Mouse (Mus musculus) left cerebral cortex, adult 18-20 months (tissue): ENCODE data around the gene Ube2d2b. TPM values are rescaled to one million over a fixed set of nuclear protein-coding genes. Genes with fewer than 3 reads are reported as not detected.

Experiments used
- DNase-seq, 2 experiments: peaks; one replicate each; pipeline ENCODE4 v3.0.0; 2021 to 2022; ENCODE audit warnings: low spot score in 2 of 2, mixed read lengths in 1 of 2
- long read RNA-seq, 2 experiments: library from polyadenylated mRNA; stranded (forward); transcript quantifications; one replicate each; pipeline ENCODE4 v2.0.0; 2021
- total RNA-seq, 2 experiments: library from RNA; stranded (reverse); gene quantifications; 2 replicates each; pipeline ENCODE4 v1.2.3; 2021

The Ube2d2b gene
- not detected for total RNA-seq
- long read RNA-seq, experiment 1, transcript Ube2d2b-201 (1 exons, 1,678 nt), result major isoform, 7 of 7 reads
- long read RNA-seq, experiment 1, partial matches to known transcripts, result 0 of 7 reads
- long read RNA-seq, experiment 1, other reads (novel, unspliced or antisense), result 0 of 7 reads
- long read RNA-seq, experiment 2, partial matches to known transcripts, result 0 of 1 reads
- long read RNA-seq, experiment 2, other reads (novel, unspliced or antisense), result 0 of 1 reads

DNA sequence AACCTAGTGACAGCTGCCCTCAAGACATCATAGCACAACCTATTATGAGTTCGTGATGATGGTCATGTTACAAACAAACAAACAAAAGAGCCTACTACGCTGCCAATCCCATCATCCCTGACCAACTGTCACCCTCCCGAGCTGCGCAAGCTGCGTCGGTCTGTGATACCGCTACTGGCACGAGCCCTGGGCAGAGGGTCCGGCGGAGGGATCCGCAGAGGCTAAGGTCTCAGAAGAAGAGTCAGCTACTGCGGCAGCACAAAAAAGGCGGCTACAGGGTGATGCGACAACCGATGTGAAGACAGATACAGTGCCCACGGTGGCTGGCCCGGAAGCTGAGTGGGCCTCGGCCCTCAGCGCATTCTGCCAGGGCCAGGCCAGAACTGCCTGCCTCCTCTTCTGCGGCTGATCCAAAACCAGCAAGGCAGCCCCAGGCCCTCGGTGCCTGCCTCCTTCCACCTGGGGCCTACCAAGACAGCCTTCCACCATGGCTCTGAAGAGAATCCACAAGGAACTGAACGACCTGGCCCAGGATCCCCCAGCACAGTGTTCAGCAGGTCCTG is at the start of gene Ube2d2b:
Gene Ube2d2b (plus strand): TSS at position 102 of the 563 bp plus-strand sequence.
- no peak for DNase-seq

DNA sequence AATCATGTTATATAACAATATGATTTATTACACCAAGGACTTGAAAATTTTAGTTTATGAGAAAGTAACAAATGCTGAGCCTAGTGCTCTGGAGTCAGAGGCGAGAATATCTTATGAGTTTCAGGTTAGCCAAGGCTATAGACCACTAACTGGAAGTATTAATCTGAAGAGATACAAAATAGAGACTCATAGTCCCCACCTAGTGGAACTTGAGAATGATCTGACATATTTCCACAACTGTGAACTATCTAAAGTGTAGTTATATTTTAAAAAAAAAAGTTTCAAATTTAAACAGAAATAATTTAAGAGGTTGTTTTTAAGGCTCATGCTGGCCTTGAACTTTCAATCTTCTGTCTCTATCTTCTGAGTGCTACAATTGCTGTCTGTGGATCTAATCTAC is 47.5 kb upstream of the Ube2d2b start:
- no peak for DNase-seq

DNA sequence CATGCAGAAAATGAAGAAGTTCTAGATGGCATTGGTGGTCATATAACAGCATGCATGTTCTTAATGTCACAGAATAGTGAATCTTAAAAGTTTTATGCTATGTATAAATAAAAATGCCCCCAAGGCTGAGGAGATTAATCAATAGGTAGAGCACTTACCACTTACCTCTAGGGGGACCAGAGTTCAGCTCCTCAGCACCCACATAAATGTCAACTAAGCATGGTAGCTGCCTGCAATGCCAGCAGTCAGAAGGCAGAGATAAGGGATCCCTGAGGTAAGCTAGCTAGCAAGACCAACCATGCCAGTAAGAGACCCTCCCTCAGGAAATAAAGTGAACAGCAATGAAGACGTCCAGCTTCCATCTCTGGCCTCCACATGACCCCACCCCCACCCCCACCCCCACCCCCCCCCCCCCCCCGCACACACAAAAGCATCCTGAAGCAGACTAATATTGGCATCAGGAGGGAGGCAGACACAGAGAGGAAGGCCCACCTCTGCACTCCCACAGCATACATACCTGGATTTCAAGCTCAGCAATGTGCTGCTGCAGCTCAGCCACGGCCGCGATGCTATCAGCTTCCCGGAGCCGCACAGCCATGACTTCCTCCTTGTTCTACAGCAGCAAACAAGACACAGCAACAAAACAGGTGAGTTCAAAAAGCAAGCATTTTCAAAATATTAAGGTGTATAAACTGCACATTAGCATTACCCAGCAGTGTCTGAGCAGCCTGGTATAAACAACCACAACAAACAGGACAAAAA is 42.0 kb upstream of the Ube2d2b start:
- no peak for DNase-seq

DNA sequence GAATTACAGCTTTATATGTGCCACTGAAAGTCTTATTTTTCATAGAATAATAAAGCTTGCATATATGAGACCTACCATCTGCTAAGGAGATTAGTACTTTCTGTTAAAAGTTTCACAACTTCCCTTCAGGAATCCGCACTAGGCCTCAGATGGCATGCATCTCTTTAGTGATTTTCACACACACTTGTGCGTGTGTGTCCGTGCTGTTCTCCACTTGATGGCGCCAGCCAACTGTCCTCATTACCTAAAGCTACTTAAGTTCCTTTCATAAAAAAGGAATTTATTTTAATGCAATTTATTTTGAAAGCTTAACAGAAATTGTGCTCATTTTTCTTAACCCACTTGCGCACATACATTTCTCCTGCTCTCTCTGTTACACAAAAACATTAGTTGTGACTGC is 40.4 kb upstream of the Ube2d2b start:
- no peak for DNase-seq

DNA sequence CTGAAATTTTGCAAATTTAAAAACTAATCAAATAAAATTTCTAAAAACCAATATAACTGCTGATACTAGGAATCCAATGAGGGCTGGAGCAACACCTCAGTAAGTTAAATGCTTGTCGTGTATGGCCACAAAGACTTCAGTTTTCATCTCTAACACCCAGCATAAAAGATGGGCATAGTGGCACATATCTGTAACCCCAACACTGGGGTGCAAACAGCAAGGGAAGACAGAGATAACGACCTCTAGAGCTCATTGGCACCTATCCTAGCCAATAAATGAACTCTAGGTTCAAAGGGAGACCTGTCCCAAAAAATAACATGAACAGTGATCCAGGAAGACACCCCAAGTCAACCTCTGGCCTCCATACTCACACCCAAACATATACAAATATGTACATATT is 37.9 kb upstream of the Ube2d2b start:
- no peak for DNase-seq

DNA sequence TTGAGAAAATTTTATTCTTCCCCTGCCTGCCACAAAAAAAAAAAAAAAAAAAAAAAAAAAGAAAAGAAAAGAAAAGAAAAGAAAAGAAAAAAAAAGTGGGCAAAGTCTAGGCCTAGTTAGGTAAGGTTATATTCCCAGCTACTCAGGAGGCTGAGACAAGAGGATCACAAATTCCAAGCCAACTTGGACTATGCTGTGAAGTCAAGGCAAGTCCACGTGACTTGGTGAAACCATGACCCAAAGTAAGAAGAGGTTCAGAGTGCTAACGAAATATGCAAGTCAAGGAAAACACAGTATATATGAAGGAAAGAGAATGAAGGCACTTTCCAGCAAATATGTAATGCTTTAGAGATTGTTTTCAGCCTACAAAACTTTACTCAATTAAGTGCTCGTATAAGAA is 37.4 kb upstream of the Ube2d2b start:
- no peak for DNase-seq

DNA sequence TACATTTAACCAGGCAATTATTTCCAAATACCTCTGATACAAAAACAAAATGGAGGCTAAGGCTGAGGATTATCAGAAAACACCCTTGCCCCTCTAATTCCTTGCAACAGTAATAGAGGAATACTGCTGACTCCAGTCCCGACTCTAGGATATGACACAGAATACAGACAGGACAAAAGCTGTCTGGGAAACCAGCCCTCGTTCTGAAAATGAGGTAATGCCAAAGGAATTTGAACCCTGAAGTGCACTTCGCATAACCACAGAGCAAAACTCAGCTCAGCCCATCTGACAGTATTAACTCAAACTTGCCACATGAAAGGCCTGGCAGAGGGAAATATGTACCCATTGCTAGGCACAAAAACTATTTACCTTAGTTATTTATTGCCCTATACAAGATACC is 36.6 kb upstream of the Ube2d2b start:
- DNase-seq, result no peak

DNA sequence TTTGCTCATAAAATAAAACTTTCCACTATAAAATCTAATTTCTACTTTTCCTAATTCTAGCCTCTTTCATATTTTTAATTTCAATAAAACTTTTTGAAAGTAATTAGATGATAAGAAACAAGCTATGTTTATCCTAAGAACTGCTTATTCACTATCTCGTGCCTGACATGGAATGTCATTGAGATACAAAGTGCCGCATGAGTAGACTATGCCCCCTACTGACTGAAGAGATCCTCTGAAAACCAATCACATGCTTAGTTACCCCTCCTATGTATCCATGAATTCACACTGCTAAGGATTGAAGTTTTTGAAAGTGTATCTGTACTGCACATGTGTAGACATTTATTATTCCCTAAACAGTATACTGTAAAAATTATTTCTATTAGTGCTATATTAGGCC is 36.0 kb upstream of the Ube2d2b start:
- DNase-seq, result no peak

DNA sequence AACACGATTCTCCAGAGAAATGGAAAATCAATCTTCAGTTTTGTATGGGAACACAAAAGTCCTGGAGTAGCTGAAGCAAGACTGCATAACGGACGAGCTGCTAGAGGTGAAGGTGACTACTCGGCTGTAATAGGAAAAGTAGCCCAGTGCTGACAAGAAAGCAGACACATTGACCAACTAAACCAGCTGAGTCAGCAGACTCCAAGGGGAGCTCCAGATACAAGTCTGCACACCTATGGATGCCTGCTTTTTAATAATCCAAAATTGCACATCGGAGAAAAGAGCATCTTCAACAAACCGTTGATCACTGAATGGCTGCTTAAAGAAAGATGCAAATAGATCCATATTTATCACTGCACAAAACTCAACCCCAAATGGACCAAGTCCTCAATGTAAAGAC is 31.6 kb upstream of the Ube2d2b start:
- DNase-seq, result no peak

DNA sequence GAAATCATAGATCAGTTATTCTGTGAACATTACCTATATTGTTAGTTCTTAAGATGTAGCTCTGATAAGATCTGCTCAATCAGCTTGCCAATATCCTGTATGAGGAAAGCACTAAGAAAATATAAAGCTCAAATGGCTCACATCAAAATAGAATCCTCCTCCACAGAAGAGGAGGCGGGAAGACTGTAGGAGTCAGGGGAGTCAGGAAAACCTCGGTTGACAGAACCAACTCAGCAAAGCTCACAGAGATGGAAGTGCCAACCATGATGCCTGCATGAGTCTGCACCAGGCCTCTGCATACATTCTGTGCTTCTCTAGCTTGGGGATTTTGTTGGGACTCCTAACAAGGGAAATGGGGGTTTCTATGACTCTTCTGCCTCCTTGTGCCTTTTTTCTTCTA is 28.7 kb upstream of the Ube2d2b start:
- peak in 1 of 2 experiments; percentile 10 for DNase-seq

DNA sequence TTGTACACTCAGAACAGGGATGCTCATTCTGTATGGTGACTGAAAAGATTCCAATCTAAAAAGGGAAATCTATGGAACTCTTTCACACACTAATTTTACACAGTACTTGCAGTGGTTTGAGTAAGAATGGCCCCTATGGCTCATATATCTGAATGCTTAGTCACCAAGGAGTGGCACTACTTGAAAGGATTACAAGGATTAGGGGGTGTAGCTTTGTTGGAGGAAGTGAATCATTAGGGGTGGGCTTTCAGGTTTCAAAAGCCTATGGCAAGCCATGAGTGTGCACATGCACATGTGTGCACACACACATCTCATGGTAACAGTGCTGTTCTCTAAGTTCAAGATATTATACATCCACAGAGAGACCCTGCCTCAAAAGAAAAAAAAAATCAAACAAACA is 27.3 kb upstream of the Ube2d2b start:
- DNase-seq, result no peak

DNA sequence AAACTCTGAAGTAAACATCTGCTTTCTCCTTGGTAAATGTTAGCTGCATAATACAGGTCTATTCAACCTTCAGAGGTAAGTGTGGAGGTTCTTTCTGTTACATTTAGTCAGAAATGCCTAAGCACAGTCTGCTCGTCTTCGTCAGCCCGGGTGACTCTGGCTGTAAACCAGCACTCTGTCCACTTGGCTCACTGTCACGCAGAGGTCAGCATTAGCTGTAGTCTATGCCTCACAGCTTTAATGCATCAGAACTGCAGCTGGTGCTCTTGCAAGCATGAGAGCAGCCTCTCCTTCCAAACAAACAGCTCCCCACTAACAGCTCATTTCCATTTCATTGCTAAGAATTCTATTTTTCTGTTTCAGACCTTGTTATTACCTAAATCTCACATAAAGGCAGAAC is 22.4 kb upstream of the Ube2d2b start:
- no peak for DNase-seq

DNA sequence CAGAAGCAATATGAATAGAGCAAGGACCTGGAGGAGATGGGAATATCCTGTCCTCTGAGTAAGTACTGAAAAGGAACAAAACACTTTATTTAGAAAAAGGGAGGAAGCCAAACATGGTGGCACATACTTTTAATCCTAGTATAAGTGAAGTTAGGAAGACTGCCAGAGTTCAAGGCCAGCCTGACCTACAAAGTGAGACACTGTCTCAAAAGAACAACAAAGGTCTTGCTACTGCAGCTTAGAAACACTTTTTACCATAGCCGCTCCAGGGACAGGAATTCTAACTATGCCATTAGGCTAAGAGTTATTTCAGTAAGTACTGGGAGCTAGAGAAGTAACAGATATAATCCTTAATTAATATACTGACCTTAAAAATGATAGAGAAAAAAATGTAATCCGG is 15.2 kb upstream of the Ube2d2b start:
- no peak for DNase-seq

DNA sequence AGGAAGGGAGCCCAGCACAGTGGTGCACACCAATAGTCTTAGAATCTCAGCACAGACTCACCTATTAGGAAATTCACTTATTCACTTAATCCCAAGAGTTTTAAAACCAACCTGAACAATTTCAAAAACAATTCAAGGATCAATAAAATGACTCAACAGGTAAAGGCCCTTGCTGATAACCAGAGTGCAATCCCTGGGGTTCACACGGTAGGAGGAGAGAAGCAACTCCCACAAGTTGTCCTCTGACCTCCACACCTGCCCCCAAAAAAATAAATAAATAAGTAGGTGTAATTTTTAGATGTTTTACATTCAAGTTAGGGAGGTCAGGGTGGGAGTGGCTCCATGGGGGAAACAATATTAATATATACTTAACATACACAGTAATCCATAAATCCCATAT is 7.4 kb upstream of the Ube2d2b start:
- no peak for DNase-seq

DNA sequence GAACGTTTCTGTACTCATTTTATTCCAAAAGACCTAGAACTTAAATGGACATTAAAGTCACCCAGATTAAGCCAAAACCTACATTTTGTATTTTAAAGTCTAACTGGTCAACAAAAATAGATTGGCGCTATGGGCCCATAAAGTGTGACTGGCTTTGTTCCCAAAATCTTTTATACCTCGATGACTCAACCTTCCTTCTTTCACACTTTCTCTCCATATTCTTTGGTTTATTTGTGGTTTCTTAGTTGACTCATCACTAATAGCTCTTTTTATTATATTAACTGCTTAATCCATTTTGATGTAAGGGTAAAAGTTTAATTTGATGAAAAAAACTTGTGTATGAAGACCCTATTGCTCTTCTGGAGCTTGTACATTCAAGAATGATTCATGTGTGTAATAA is 1.5 kb downstream of the Ube2d2b start:
- DNase-seq, result no peak

DNA sequence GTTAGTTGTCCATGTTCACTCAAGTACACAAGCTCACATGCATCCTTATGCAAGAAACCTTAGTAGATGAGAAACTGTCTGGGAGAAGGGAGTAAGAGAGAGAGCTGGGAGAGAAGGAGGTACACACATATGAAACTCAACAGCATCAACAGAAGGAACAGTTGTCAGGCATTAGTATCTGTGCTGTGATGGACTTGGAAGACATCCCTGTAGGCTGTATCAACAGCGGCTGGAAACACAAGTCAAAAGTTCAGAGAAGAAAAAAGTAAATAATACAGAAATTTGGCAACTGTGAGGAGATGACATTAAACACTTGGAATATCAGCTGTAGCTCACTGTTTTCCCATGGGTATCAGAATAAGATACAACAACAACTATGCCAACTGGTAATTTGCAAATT is 4.4 kb downstream of the Ube2d2b start:
- no peak for DNase-seq

DNA sequence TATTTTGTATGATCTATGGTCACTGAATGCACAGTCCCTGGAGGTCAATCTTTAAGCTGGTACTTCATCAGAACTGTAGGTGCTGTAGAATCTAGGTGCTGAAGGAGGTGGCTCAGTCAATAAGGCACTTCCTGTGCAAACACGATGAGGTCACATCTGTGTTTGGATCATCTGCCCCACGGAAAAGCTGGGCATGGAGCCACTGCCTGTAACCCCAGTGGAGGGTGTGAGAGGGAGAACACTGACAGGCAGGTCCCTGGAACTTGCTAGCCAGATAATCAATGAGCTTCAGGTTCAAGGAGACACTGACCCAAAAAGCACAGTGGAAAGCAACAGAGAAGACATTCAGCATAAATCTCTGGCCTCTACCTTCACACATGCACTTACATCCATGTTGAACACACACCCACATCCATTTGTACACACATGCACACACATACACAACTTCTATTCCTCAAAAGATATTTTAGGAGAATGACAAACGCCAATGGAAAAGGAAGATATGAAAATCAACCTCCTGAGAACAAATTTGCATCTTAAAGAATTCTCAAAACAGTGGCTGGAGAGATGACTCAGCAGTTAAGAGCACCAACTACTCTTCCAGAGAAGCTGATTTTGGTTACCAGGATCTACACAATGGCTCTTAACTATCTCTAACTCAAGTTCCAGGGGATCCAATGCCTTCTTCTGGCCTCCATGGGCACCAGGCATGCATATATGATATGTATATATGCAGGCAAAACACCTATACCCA is 9.2 kb downstream of the Ube2d2b start:
- no peak for DNase-seq

DNA sequence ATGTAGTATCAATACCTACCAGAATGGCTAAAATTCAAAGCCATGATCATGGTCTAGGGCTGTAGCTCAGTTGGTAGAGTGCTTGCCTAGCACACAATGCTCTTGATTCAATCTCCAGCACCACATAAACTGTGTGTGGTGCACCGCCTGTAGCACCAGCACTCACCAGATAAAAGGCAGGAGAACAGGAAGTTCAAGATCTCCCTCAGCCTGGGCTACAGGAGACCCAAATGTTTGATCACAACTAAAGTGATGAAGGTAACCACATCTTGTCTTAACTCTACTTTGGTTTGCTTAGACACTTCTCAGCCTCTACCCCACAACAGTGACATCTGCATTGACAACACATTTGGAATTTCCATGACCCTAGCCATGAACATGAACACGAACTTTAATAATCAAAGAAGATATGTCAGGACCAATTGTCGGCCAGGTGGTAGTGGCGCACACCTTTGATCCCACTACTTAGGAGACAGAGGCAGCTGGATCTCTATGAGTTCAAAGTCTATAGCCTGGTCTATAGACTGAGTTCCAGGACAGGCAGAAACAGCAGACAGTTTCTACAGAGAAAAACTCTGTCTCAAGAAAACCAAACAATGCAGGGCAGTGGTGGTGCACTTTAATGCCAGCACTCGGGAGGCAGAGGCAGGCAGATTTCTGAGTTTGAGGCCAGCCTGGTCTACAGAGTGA is 10.8 kb downstream of the Ube2d2b start:
- no peak for DNase-seq

DNA sequence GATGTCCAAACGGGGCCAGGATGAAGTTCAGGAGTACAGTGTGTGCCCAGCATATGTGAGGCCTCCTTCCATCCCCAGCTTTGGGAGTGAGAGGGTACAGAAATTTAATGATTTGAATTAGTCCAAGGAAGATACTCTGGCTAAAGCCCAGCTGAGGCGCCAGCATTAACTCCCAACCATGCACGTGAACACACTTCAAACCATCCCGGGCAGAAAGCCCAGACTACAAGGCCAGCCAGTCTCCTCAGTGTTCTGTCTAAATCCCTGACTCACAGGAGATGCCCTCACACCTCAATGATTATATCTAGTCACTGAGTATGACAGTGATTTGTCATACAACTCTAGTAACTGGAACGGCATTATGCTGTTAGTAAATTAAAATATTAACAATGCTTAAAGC is 17.4 kb downstream of the Ube2d2b start:
- peak in 1 of 2 experiments; percentile 25 for DNase-seq

DNA sequence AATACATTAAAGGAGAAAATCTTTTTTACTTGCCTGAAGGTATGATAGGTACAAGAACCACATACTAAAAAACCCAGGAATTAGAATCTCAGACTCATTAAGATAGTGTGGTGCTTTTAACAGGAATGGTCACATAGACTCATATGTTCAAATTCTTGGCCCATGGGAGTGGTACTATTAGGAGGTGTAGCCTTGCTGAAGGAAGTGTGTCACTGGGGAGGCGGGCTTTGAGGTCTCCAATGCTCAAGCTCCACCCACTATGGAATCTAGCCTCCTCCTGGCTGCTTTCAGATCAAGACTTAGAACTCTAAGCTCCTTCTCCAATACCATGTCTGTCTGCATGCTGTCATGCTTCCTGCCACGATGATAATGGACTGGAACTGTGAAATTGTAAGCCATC is 17.9 kb downstream of the Ube2d2b start:
- no peak for DNase-seq

DNA sequence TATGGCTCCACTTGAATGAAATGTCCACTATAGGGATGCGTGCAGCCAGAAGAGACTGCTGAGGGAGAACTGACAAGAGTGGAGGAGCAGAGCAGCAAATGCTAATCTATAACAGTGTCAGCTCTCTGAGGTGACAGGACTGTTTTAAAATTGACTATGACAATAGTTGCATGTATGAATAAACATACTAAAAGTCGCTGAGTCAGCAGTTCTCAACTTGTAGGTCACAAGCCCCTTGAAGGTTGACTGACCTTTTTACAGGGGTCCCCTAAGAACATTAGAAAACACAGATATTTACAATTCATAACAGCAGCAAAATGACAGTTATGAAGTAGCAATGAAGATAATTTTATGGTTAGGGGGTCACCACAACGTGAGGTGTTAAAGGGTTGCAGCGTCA is 19.1 kb downstream of the Ube2d2b start:
- no peak for DNase-seq
